Mouse (Mus musculus): ENCODE results near the gene Dgcr6. TPM values are rescaled to one million over a fixed set of nuclear protein-coding genes. Genes with fewer than 3 reads are reported as not detected.

Dgcr6 gene
- polyA plus RNA-seq, 1 experiment from 2014 or later: 97.3 TPM

- Histone ChIP-seq H3K27ac (ENCODE audit: low read depth) (no peak overlapping the region), H3K36me3 (ENCODE audit: insufficient read depth) (no peaks in the 10 kb centered on the region), H3K27me3 (ENCODE audit: insufficient read depth, low read length) (no peaks in the 10 kb centered on the region), H3K4me2 (no peak overlapping the region), H3K4me1 (ENCODE audit: insufficient read depth) (no peaks in the 10 kb centered on the region), H3K9me3 (ENCODE audit: low read depth, low read length) (no peaks in the 10 kb centered on the region), H3K9ac (no peak overlapping the region), H3K4me3 (ENCODE audit: low read depth, low read length) (no peak overlapping the region)
- ATAC-seq (ENCODE audit: insufficient read depth): no peak
- no peak for TF ChIP-seq CTCF (IDR thresholded peaks at IDR 0.05; ENCODE audit: low read depth)
- 62% methylated on average over 8 of the region's 8 CpGs for WGBS
- DNase-seq: no peak
Measured at GRCm38 (mm10) chr16:18048071-18048470, 4.6 kb upstream of the Dgcr6 start.

GRCm38 (mm10) chr16:18052322-18052721 is 338 bp upstream of the Dgcr6 start:
- no peak overlapping the region for H3K9ac ChIP-seq
- no peaks in the 10 kb centered on the region for H3K4me1 ChIP-seq (ENCODE audit: insufficient read depth)
- no peaks in the 10 kb centered on the region for H3K36me3 ChIP-seq (ENCODE audit: insufficient read depth)
- 51% methylated on average over 7 of the region's 7 CpGs for WGBS
- no peak overlapping the region for H3K4me3 ChIP-seq (ENCODE audit: low read depth, low read length)
- TF ChIP-seq CTCF (IDR thresholded peaks at IDR 0.05; ENCODE audit: low read depth): no peak
- ATAC-seq (ENCODE audit: insufficient read depth) (peak; percentile 43; the same call in 1 of the 2 replicates), DNase-seq (no peak)
- H3K27ac ChIP-seq (ENCODE audit: low read depth): no peak overlapping the region
- H3K9me3 ChIP-seq (ENCODE audit: low read depth, low read length): no peaks in the 10 kb centered on the region
- no peaks in the 10 kb centered on the region for H3K27me3 ChIP-seq (ENCODE audit: insufficient read depth, low read length)
- H3K4me2 ChIP-seq: no peak overlapping the region

- no peaks in the 10 kb centered on the region for H3K36me3 ChIP-seq (ENCODE audit: insufficient read depth)
- WGBS: 60% methylated on average over 2 of the region's 2 CpGs
- H3K27ac ChIP-seq (ENCODE audit: low read depth): no peak overlapping the region
- no peaks in the 10 kb centered on the region for H3K27me3 ChIP-seq (ENCODE audit: insufficient read depth, low read length)
- ATAC-seq (ENCODE audit: insufficient read depth): no peak
- no peaks in the 10 kb centered on the region for H3K9me3 ChIP-seq (ENCODE audit: low read depth, low read length)
- no peaks in the 10 kb centered on the region for H3K4me1 ChIP-seq (ENCODE audit: insufficient read depth)
- no peak overlapping the region for H3K9ac ChIP-seq
- DNase-seq: no peak
- no peak overlapping the region for H3K4me2 ChIP-seq
- TF ChIP-seq CTCF (IDR thresholded peaks at IDR 0.05; ENCODE audit: low read depth): no peak
- no peak overlapping the region for H3K4me3 ChIP-seq (ENCODE audit: low read depth, low read length)
Measured at GRCm38 (mm10) chr16:18056215-18056614, 3.6 kb downstream of the Dgcr6 start.

- Histone ChIP-seq H3K4me1 (ENCODE audit: insufficient read depth) (no peaks in the 10 kb centered on the region), H3K9ac (no peak overlapping the region), H3K27me3 (ENCODE audit: insufficient read depth, low read length) (no peaks in the 10 kb centered on the region), H3K4me3 (ENCODE audit: low read depth, low read length) (no peak overlapping the region), H3K4me2 (no peak overlapping the region), H3K27ac (ENCODE audit: low read depth) (no peak overlapping the region), H3K9me3 (ENCODE audit: low read depth, low read length) (no peaks in the 10 kb centered on the region), H3K36me3 (ENCODE audit: insufficient read depth) (no peaks in the 10 kb centered on the region)
- TF ChIP-seq CTCF (IDR thresholded peaks at IDR 0.05; ENCODE audit: low read depth): no peak
- ATAC-seq (ENCODE audit: insufficient read depth) (no peak), DNase-seq (peak; percentile 29)
- 61% methylated on average over 6 of the region's 6 CpGs for WGBS
Measured at GRCm38 (mm10) chr16:18058331-18058731, 5.7 kb downstream of the Dgcr6 start.

GRCm38 (mm10) chr16:18059243-18059642 is 6.6 kb downstream of the Dgcr6 start:
- DNase-seq (no peak), ATAC-seq (ENCODE audit: insufficient read depth) (no peak)
- H3K4me3 ChIP-seq (ENCODE audit: low read depth, low read length): no peak overlapping the region
- H3K4me2 ChIP-seq: no peak overlapping the region
- no peak overlapping the region for H3K27ac ChIP-seq (ENCODE audit: low read depth)
- H3K4me1 ChIP-seq (ENCODE audit: insufficient read depth): no peaks in the 10 kb centered on the region
- no peaks in the 10 kb centered on the region for H3K27me3 ChIP-seq (ENCODE audit: insufficient read depth, low read length)
- no peaks in the 10 kb centered on the region for H3K36me3 ChIP-seq (ENCODE audit: insufficient read depth)
- no peaks in the 10 kb centered on the region for H3K9me3 ChIP-seq (ENCODE audit: low read depth, low read length)
- no peak overlapping the region for H3K9ac ChIP-seq
- WGBS: 74% methylated on average over 10 of the region's 10 CpGs
- no peak for TF ChIP-seq CTCF (IDR thresholded peaks at IDR 0.05; ENCODE audit: low read depth)

- Histone ChIP-seq H3K4me2 (no peak overlapping the region), H3K9ac (no peak overlapping the region), H3K4me1 (ENCODE audit: insufficient read depth) (no peaks in the 10 kb centered on the region), H3K27me3 (ENCODE audit: insufficient read depth, low read length) (no peaks in the 10 kb centered on the region), H3K27ac (ENCODE audit: low read depth) (no peak overlapping the region), H3K4me3 (ENCODE audit: low read depth, low read length) (no peak overlapping the region), H3K9me3 (ENCODE audit: low read depth, low read length) (no peaks in the 10 kb centered on the region), H3K36me3 (ENCODE audit: insufficient read depth) (no peaks in the 10 kb centered on the region)
- no peak for TF ChIP-seq CTCF (IDR thresholded peaks at IDR 0.05; ENCODE audit: low read depth)
- WGBS: 79% methylated on average over 11 of the region's 11 CpGs
- DNase-seq (no peak), ATAC-seq (ENCODE audit: insufficient read depth) (no peak)
Measured at GRCm38 (mm10) chr16:18061201-18061600, 8.5 kb downstream of the Dgcr6 start.

- Histone ChIP-seq H3K27me3 (ENCODE audit: insufficient read depth, low read length) (no peaks in the 10 kb centered on the region), H3K4me1 (ENCODE audit: insufficient read depth) (peaks cover 4% of the 10 kb centered on the region; the same call in 1 of the 2 replicates), H3K4me3 (ENCODE audit: low read depth, low read length) (peak overlapping the region; percentile 92), H3K4me2 (peak overlapping the region; percentile 81), H3K9ac (peak overlapping the region; percentile 84), H3K9me3 (ENCODE audit: low read depth, low read length) (no peaks in the 10 kb centered on the region), H3K27ac (ENCODE audit: low read depth) (peak overlapping the region; percentile 81), H3K36me3 (ENCODE audit: insufficient read depth) (peaks cover 26% of the 10 kb centered on the region)
- DNase-seq (peak; percentile 96), ATAC-seq (ENCODE audit: insufficient read depth) (peak; percentile 99)
- no peak for TF ChIP-seq CTCF (IDR thresholded peaks at IDR 0.05; ENCODE audit: low read depth)
- WGBS: under 1% methylated on average over 75 of the region's 81 CpGs
Measured at GRCm38 (mm10) chr16:18066060-18067009, 13.7 kb downstream of the Dgcr6 start.

Data from lung, embryonic 14.5 days (tissue).